Mouse (Mus musculus) MEL (cell line): ENCODE results near the gene Ttll6. TPM values are rescaled to one million over a fixed set of nuclear protein-coding genes. Genes with fewer than 3 reads are reported as not detected.

Experiments used
- DNase-seq: peaks from one replicate; pipeline ENCODE4 v3.0.0; 2011; ENCODE audit warnings: low read depth, low spot score
- H3K27ac ChIP-seq: 2 replicates; pipeline ENCODE4 v1.5.1; 2012; ENCODE audit warnings: low read depth, mild to moderate bottlenecking, control low read depth, low read length, moderate library complexity; ENCODE audit not compliant: control insufficient read depth
- H3K27me3 ChIP-seq, 2 experiments: fragments of 150-350 bp in 1 of 2; sonication (generic) in 1 of 2; 2 replicates each; pipeline ENCODE4 v1.6.1; 2012; ENCODE audit warnings: low read length in 2 of 2, mild to moderate bottlenecking in 2 of 2, improper control_type of control experiment in 1 of 2, moderate library complexity in 1 of 2; ENCODE audit not compliant: insufficient read depth in 2 of 2, control insufficient read depth in 1 of 2
- H3K36me3 ChIP-seq, 2 experiments: 2 replicates each; pipeline ENCODE4 v1.6.1; 2012 to 2014; ENCODE audit warnings: low read length in 2 of 2, improper control_type of control experiment in 1 of 2, inconsistent platforms in 1 of 2, mild to moderate bottlenecking in 1 of 2; ENCODE audit not compliant: insufficient read depth in 2 of 2, control insufficient read depth in 1 of 2
- H3K4me1 ChIP-seq, 2 experiments: fragments of 150-350 bp in 1 of 2; sonication (generic) in 1 of 2; 2 replicates each; pipeline ENCODE4 v1.6.1; 2012; ENCODE audit warnings: low read length in 2 of 2, improper control_type of control experiment in 1 of 2, mild to moderate bottlenecking in 1 of 2; ENCODE audit not compliant: insufficient read depth in 2 of 2, control insufficient read depth in 1 of 2
- H3K4me3 ChIP-seq, 2 experiments: fragments of 150-350 bp in 1 of 2; sonication (generic) in 1 of 2; 2 replicates each; pipeline ENCODE4 v1.5.1; 2012; ENCODE audit warnings: low read depth in 2 of 2, low read length in 2 of 2, mild to moderate bottlenecking in 2 of 2, moderate library complexity in 2 of 2, control low read depth in 1 of 2, improper control_type of control experiment in 1 of 2; ENCODE audit not compliant: control insufficient read depth in 1 of 2, insufficient read depth in 1 of 2
- H3K79me2 ChIP-seq: 2 replicates; pipeline ENCODE4 v1.6.1; 2012; ENCODE audit warnings: mild to moderate bottlenecking, low read length, moderate library complexity; ENCODE audit not compliant: control insufficient read depth, poor library complexity, insufficient read depth
- H3K9ac ChIP-seq: 2 replicates; pipeline ENCODE4 v1.6.1; 2012; ENCODE audit warnings: low read depth, mild to moderate bottlenecking, control low read depth, low read length, moderate library complexity; ENCODE audit not compliant: control insufficient read depth, poor library complexity, severe bottlenecking
- H3K9me3 ChIP-seq: fragments of 150-350 bp; sonication (generic); replicated peaks from 2 replicates; pipeline ENCODE4 v1.6.1; 2012; ENCODE audit warnings: mild to moderate bottlenecking, low read length, improper control_type of control experiment, moderate library complexity; ENCODE audit not compliant: insufficient read depth
- BHLHE40 ChIP-seq: IDR thresholded peaks from 2 replicates; pipeline ENCODE4 v1.6.1; 2012; ENCODE audit warnings: low read depth, mild to moderate bottlenecking, inconsistent platforms, low read length, improper control_type of control experiment, borderline replicate concordance
- CHD1 ChIP-seq: IDR thresholded peaks from 2 replicates; pipeline ENCODE4 v1.6.1; 2012; ENCODE audit warnings: low read depth, mild to moderate bottlenecking, inconsistent platforms, low read length, improper control_type of control experiment
- CTCF ChIP-seq, 3 experiments: IDR thresholded peaks in 2 of 3; conservative IDR thresholded peaks in 1 of 3; 2 replicates each; pipeline ENCODE4 v1.5.1; 2011 to 2012; ENCODE audit warnings: low read length in 3 of 3, low read depth in 2 of 3, mild to moderate bottlenecking in 2 of 3, improper control_type of control experiment in 1 of 3, inconsistent platforms in 1 of 3, mixed read lengths in 1 of 3, moderate library complexity in 1 of 3; ENCODE audit not compliant: control insufficient read depth in 1 of 3, insufficient read depth in 1 of 3, poor library complexity in 1 of 3, severe bottlenecking in 1 of 3
- E2F4 ChIP-seq: IDR thresholded peaks from 2 replicates; pipeline ENCODE4 v1.6.1; 2011; ENCODE audit warnings: low read depth, low read length, improper control_type of control experiment, borderline replicate concordance
- ELF1 ChIP-seq: IDR thresholded peaks from 2 replicates; pipeline ENCODE4 v1.6.1; 2014; ENCODE audit warnings: low read depth, mild to moderate bottlenecking, inconsistent platforms, low read length, improper control_type of control experiment, moderate library complexity
- EP300 ChIP-seq, 2 experiments: IDR thresholded peaks; 2 replicates each; pipeline ENCODE4 v1.6.1; 2011; ENCODE audit warnings: improper control_type of control experiment in 2 of 2, low read length in 2 of 2, low read depth in 1 of 2, mild to moderate bottlenecking in 1 of 2
- ETS1 ChIP-seq: IDR thresholded peaks from 2 replicates; pipeline ENCODE4 v1.6.1; 2012; ENCODE audit warnings: low read depth, mild to moderate bottlenecking, inconsistent platforms, low read length, improper control_type of control experiment, moderate library complexity
- GABPA ChIP-seq: IDR thresholded peaks from 2 replicates; pipeline ENCODE4 v1.6.1; 2012; ENCODE audit warnings: low read depth, mild to moderate bottlenecking, inconsistent platforms, low read length, improper control_type of control experiment, moderate library complexity
- HCFC1 ChIP-seq: IDR thresholded peaks from 2 replicates; pipeline ENCODE4 v1.6.1; 2012; ENCODE audit warnings: low read depth, mild to moderate bottlenecking, inconsistent platforms, low read length, improper control_type of control experiment, moderate library complexity
- JUND ChIP-seq: IDR thresholded peaks from 2 replicates; pipeline ENCODE4 v1.6.1; 2011; ENCODE audit warnings: low read depth, mild to moderate bottlenecking, improper control_type of control experiment, low read length
- KAT2A ChIP-seq: conservative IDR thresholded peaks from 2 replicates; pipeline ENCODE4 v1.6.1; 2012; ENCODE audit warnings: low read depth, low read length, improper control_type of control experiment, inconsistent platforms
- MAFK ChIP-seq: IDR thresholded peaks from 2 replicates; pipeline ENCODE4 v1.6.1; 2011; ENCODE audit warnings: low read depth, mild to moderate bottlenecking, low read length, improper control_type of control experiment, borderline replicate concordance
- MAX ChIP-seq: IDR thresholded peaks from 2 replicates; pipeline ENCODE4 v1.6.1; 2011; ENCODE audit warnings: low read length, improper control_type of control experiment
- MAZ ChIP-seq: IDR thresholded peaks from 2 replicates; pipeline ENCODE4 v1.6.1; 2012; ENCODE audit warnings: low read depth, mild to moderate bottlenecking, inconsistent platforms, low read length, improper control_type of control experiment
- MEF2A ChIP-seq: IDR thresholded peaks from 2 replicates; pipeline ENCODE4 v1.6.1; 2014; ENCODE audit warnings: low read depth, mild to moderate bottlenecking, inconsistent platforms, low read length, improper control_type of control experiment; ENCODE audit not compliant: poor library complexity, insufficient replicate concordance, severe bottlenecking; ENCODE audit errors: extremely low read depth
- MXI1 ChIP-seq: IDR thresholded peaks from 2 replicates; pipeline ENCODE4 v1.6.1; 2011; ENCODE audit warnings: mild to moderate bottlenecking, low read depth, low read length, improper control_type of control experiment
- MYB ChIP-seq: IDR thresholded peaks from 2 replicates; pipeline ENCODE4 v1.6.1; 2011; ENCODE audit warnings: mild to moderate bottlenecking, low read depth, low read length, improper control_type of control experiment
- NELFE ChIP-seq: IDR thresholded peaks from 2 replicates; pipeline ENCODE4 v1.6.1; 2011; ENCODE audit warnings: low read depth, low read length, improper control_type of control experiment
- POLR2A ChIP-seq, 2 experiments: IDR thresholded peaks; 2 replicates each; pipeline ENCODE4 v1.6.1; 2011 to 2012; ENCODE audit warnings: low read length in 2 of 2, mild to moderate bottlenecking in 2 of 2, control low read depth in 1 of 2, improper control_type of control experiment in 1 of 2, low read depth in 1 of 2, moderate library complexity in 1 of 2; ENCODE audit not compliant: control insufficient read depth in 1 of 2, insufficient read depth in 1 of 2, poor library complexity in 1 of 2
- RCOR1 ChIP-seq: IDR thresholded peaks from 2 replicates; pipeline ENCODE4 v1.6.1; 2012; ENCODE audit warnings: low read depth, mild to moderate bottlenecking, inconsistent platforms, low read length, improper control_type of control experiment
- SIN3A ChIP-seq: IDR thresholded peaks from 2 replicates; pipeline ENCODE4 v1.6.1; 2012; ENCODE audit warnings: low read length, improper control_type of control experiment, inconsistent platforms
- SMC3 ChIP-seq: IDR thresholded peaks from 2 replicates; pipeline ENCODE4 v1.6.1; 2011; ENCODE audit warnings: low read depth, low read length, improper control_type of control experiment
- TAL1 ChIP-seq: IDR thresholded peaks from 2 replicates; pipeline ENCODE4 v1.6.1; 2012; ENCODE audit warnings: mild to moderate bottlenecking, inconsistent platforms, low read length, moderate library complexity, mixed read lengths
- TBP ChIP-seq: IDR thresholded peaks from 2 replicates; pipeline ENCODE4 v1.8.0; 2011; ENCODE audit warnings: low read depth, low read length, improper control_type of control experiment
- TCF12 ChIP-seq: IDR thresholded peaks from 2 replicates; pipeline ENCODE4 v1.6.1; 2014; ENCODE audit warnings: low read depth, mild to moderate bottlenecking, inconsistent platforms, low read length, improper control_type of control experiment, moderate library complexity
- UBTF ChIP-seq: IDR thresholded peaks from 2 replicates; pipeline ENCODE4 v1.6.1; 2012; ENCODE audit warnings: low read depth, mild to moderate bottlenecking, inconsistent platforms, low read length, improper control_type of control experiment, moderate library complexity, borderline replicate concordance; ENCODE audit not compliant: insufficient read depth
- USF1 ChIP-seq: IDR thresholded peaks from 2 replicates; pipeline ENCODE4 v1.6.1; 2014; ENCODE audit warnings: low read depth, mild to moderate bottlenecking, inconsistent platforms, low read length, improper control_type of control experiment, moderate library complexity
- ZC3H11A ChIP-seq: IDR thresholded peaks from 2 replicates; pipeline ENCODE4 v1.6.1; 2012; ENCODE audit warnings: low read depth, mild to moderate bottlenecking, inconsistent platforms, low read length, improper control_type of control experiment
- ZMIZ1 ChIP-seq: IDR thresholded peaks from 2 replicates; pipeline ENCODE4 v1.6.1; 2012; ENCODE audit warnings: low read depth, mild to moderate bottlenecking, inconsistent platforms, low read length, improper control_type of control experiment, moderate library complexity
- ZNF384 ChIP-seq: IDR thresholded peaks from 2 replicates; pipeline ENCODE4 v1.6.1; 2012; ENCODE audit warnings: low read depth, mild to moderate bottlenecking, inconsistent platforms, low read length, improper control_type of control experiment
- polyA plus RNA-seq, 2 experiments: library from polyadenylated mRNA; stranded (reverse) in 1 of 2; unstranded in 1 of 2; fragments of >175 nt in 1 of 2; fragments of >200 nt in 1 of 2; gene quantifications; 2 replicates each; pipeline versions ENCODE4 v1.2.1 to v1.2.4; 2012; ENCODE audit warnings: low replicate concordance in 2 of 2, low read depth in 1 of 2; ENCODE audit not compliant: insufficient read length in 2 of 2, insufficient read depth in 1 of 2, missing spikeins in 1 of 2
- total RNA-seq: library from RNA; depleted of rRNA; stranded (reverse); fragments of 300-350 nt; gene quantifications from 2 replicates; pipeline ENCODE4 v1.2.3, GENCODE M21; 2012

Ttll6 gene
- total and polyA plus RNA-seq, 3 experiments = 0.03 TPM; not detected in 2

DNA sequence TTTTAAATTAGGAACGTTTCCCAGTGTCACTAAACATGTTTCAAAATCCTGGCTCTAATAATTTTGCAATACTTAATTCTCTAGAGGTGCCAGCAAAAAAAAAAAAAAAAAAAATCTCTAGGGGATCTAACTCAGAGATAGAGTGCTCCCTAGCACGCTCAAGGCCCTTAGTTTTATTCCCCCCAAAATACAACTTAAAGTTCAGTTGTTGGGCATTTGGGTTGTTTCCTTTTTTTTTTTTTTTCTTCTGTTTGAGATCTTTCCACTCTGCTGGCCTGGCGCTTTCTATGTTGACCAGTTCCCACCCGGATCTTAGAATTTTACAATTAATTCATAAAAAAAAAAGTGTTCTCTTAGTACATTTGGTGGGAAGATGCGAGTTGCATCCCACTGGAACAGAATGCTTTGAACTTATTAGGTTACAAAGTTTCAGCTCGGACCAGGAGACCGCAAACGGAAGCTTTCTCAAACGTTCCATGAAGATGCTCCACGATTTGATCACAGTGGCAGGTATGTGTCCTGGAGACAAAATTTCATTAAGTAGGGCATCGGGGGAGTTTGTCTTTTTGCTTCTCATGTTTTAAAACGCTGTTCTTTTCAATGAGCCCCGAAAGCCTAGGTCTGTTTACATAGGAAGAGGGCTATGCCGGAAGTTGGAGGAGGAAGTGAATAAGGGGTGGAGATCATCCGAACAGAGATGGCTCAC lies 72.0 kb downstream of the Ttll6 start:
- no peaks in the 10 kb centered on the region for H3K27me3 ChIP-seq
- peak; percentile 72 for DNase-seq
- H3K9me3 ChIP-seq = no peaks in the 10 kb centered on the region
- peak overlapping the region; percentile 87 to 88 for H3K4me3 ChIP-seq
- peaks cover 0 to 14% of the 10 kb centered on the region in 2 experiments; a peak in 2 of 4 replicates for H3K36me3 ChIP-seq
- peaks cover 5 to 14% of the 10 kb centered on the region in 2 experiments; a peak in 3 of 4 replicates for H3K4me1 ChIP-seq
- H3K27ac ChIP-seq = peak overlapping the region; percentile 76
- TF ChIP-seq TAL1 (no peak), NELFE (peak; percentile 30; the same call in 1 of the 2 replicates), ZC3H11A (no peak), E2F4 (no peak), POLR2A (IDR thresholded peaks at IDR 0.05; ENCODE audit: control insufficient read depth in 1 of 2, insufficient read depth in 1 of 2, low read depth in 1 of 2, low read length in 2 of 2, poor library complexity in 1 of 2) (no peak; a peak in 1 of 4 replicates), USF1 (no peak), MEF2A (no peak), RCOR1 (no peak), GABPA (no peak), MYB (no peak), SMC3 (no peak), TBP (no peak), CHD1 (peak; percentile 92; the same call in 1 of the 2 replicates), HCFC1 (peak; percentile 59), MXI1 (peak; percentile 33), KAT2A (no peak), JUND (no peak), SIN3A (peak; percentile 74), BHLHE40 (no peak), CTCF (IDR thresholded peaks at IDR 0.05 in 2 of 3, conservative IDR thresholded peaks at IDR 0.05 in 1 of 3; ENCODE audit: control insufficient read depth in 1 of 3, insufficient read depth in 1 of 3, low read depth in 2 of 3, low read length in 3 of 3, poor library complexity in 1 of 3, severe bottlenecking in 1 of 3) (no peak), MAFK (no peak), MAX (0 out of 2 replicates have a peak, but pooled peaks have one; percentile 8), MAZ (0 out of 2 replicates have a peak, but pooled peaks have one; percentile 11), ZNF384 (peak; percentile 90), TCF12 (no peak), UBTF (no peak), ZMIZ1 (no peak), ETS1 (peak; percentile 39; the same call in 1 of the 2 replicates), EP300 (IDR thresholded peaks at IDR 0.05; ENCODE audit: low read depth in 1 of 2, low read length in 2 of 2) (peak in 1 of 2 experiments; percentile 18; a peak in 1 of 4 replicates), ELF1 (peak; percentile 85)
- TF ChIP-seq, all 39 proteins: peak for 11
- Histone ChIP-seq H3K9ac (peak overlapping the region; percentile 79), H3K79me2 (peaks cover 12% of the 10 kb centered on the region)
